Mouse (Mus musculus) adrenal gland, postnatal 14 days (tissue): Measurements from ENCODE around the gene Vmn2r22. TPM values are rescaled to one million over a fixed set of nuclear protein-coding genes. Genes with fewer than 3 reads are reported as not detected.
"Not testable (repeated sequence)": the region's sequence is repeated elsewhere in the genome, so short reads cannot be mapped to it uniquely, and the experiment has no call there.

Experiments
- DNase-seq: peaks from one replicate; pipeline ENCODE4 v3.0.0; 2021; ENCODE audit warnings: mixed read lengths
- long read RNA-seq, 2 experiments: library from polyadenylated mRNA; stranded (forward); transcript quantifications; one replicate each; pipeline ENCODE4 v2.0.0; 2021
- total RNA-seq: library from RNA; stranded (reverse); gene quantifications from 2 replicates; pipeline ENCODE4 v1.2.3, GENCODE M21; 2021

Vmn2r22 gene
- total RNA-seq: not detected in 2 replicates
- long read RNA-seq, experiment 1: 0 reads
- long read RNA-seq, experiment 2: 0 reads

DNA sequence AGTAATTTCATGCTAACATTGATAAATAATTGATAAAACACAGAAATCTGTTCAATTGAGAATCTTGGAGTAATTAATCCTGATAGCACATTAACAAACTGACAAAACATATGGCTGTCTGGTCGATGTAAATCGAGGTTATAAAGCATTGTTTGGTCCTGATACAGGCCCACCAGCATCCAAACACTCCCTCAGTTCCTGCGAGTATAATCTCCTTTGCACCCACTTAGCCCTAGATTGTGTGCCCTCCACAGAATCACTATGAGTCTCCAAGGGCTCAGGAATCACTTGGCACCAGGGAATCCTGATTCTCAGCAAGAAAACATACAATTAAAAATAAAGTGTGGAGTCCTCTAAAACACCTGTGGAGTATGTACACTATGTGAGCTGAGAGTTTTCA, at the start of gene Vmn2r22:
Gene Vmn2r22, minus strand, starts transcription at position 101 of the 400 bp plus-strand sequence.
- not testable (repeated sequence) for DNase-seq

DNA sequence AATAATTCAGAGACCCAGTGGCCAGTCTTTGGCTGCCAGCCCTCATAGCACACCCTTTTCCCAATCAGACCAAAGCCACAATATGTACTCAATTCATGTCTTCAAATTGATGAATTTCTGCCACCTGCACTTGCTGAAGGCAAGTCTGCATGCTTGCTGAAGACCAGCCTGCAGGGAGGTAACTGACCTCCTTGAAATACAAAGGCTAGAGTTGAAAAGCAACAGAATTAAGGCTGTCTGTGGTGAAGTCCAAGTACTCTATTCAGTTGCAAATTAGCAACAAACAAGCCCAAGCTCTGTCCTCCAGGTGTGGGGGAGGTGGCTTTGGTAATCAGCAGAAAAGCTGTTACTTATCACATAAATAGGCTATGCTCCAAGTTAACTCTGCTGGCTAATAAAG, 46.7 kb upstream of the Vmn2r22 start:
- DNase-seq: no peak

DNA sequence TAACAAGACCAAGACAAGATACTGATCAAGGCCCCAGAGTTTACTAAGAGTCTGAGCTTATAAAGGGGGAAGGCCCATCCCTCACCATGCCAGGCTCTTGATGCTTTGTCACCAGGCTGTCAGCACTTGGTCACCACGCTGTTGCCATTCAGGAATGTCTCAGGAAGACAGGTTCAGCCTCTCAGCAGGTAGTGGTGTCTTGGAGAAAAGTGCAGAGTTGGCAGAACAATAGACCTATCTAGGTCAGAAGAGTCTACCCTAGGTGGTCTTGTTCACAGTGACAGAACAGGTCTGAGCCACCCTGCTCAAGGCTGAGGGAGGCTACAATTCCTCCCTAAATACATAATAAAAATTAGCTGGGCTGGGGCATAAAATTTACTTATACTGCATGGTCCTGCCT, 46.1 kb upstream of the Vmn2r22 start:
- DNase-seq: not testable (repeated sequence)

DNA sequence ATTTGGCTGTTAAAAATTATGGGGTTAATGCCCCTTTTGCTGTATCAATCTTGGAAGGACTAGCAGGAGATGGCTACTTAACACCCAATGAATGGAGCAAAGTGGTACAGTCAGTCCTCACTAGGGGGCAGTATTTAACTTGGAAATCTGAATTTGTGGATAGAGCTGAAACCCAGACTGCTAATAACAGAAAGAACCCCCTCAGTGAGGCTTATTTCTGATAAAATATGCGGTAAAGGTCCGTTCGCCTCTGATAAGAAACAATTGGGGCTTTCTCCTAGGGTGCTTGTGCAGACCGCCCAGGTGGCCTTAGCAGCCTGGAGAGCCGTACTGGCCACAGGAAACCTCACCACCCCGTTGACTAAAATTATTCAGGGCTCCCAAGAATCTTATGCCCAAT, 6.5 kb upstream of the Vmn2r22 start:
- no peak for DNase-seq

DNA sequence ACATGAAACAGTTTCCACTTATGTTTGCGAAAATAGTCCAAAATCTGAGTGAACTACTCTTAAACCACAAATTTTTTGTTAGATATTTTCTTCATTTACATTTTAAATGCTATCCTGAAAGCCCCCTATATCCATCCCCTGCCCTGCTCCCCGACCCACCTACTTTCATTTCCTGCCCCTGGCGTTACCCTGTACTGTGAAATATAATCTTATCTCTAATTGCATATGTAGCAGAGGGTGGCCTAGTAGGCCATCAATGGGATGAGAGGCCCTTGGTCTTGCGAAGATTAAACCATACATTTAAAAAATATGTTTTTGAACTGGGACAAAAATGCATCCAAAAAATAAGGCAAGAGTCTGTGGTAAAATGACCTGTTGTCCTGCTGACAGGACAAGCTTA, 11.1 kb downstream of the Vmn2r22 start:
- not testable (repeated sequence) for DNase-seq

DNA sequence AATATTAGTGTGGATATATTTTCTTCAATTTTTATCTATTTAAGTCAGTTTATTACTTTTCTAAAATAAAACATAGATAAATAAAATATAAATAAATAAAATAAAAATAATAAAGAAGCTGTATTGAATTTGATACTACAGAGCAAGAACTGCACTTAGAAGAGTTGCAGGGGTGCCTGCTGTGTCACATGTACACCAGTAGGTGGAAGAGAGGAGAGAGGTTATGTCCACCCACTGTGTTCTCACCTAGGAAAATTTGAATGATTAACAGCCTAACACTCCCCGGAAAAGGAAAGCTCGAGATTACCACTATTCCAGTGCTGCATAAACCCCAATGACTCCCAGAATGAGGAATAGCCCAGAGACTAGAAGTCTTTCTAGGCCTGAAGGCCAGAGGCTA, 26.7 kb downstream of the Vmn2r22 start:
- not testable (repeated sequence) for DNase-seq

DNA sequence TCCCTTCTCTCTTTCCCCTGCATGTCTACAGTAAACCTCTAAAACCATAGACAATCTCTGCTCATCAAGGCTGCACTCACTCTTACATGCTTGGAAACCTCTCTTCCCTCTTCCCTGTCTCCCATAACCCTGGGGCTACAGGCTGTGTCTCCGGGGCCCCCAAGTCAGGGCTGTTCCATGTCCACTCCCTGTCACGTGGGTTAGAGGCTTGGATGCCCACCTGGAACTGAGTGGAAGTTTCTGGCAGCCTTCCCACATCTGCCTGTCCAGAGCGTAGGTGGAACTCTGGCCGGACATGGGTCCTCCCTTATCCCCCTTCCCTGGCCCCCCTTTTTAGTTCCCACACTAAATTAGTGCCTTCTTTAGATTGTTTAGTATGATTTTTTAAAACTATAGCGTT, 62.2 kb downstream of the Vmn2r22 start:
- DNase-seq: not testable (repeated sequence)

DNA sequence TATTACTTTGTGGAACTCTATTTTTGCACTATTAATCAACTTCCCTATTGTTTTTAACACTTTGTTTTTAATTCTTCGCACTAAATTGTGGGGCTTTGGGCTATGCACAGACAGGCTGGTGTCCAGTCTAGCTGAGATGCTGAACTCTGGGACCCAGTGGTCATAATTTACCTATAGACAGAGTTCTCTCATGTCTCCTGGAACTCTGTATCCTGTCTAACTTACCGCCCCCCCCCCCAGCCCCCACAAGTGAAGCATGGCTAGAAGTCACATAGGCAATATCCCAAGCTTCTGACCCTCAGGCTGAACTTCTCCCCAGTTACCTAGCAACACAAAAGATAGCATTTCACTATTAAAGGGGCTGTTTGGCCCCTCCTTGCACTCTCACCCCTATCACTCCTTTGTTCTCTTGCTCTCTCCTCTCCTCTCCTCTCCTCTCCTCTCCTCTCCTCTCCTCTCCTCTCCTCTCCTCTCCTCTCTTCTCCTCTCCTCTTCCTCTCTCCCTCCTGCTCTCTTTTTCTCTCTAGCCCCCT, 62.7 kb downstream of the Vmn2r22 start:
- not testable (repeated sequence) for DNase-seq

DNA sequence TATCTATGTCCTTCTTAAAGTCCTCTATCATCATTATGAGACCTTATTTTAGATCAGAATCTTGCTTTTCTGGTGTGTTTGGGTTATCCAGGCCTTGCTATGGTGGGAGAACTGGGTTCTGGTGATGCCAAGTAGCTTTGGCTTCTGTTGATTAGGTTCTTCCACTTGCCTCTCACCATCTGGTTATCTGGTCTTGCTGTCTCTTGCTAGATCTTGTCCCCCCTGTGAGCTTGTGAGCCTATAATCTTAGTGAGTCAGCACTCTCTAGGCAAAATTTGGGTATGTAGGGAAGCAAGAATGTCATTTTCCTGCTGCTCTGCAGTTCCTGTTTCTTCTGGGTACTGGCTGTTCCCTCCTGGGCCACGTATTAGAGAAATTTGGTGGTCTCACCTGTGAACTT, 66.5 kb downstream of the Vmn2r22 start:
- not testable (repeated sequence) for DNase-seq

DNA sequence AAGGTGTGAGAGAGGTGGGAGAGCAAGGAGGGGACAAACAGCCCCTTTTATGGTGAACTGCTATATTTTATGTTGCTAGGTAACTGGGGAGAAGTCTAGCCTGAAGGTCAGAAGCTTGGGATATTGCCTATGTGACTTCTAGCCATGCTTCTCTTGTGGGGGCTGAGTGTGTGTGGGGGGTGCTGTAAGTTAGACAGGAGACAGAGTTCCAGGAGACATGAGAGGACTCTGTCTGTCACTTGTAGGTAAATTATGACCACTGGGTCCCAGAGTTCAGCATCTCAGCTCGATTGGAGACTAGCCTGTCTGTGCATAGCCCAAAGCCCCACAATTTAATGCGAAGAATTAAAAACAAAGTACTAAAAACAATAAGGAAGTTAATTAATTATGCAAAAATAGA, 75.8 kb downstream of the Vmn2r22 start:
- DNase-seq: not testable (repeated sequence)

Other genes with a start within 250 kb of the Vmn2r22 start
- gene Vmn2r20, start 232.6 kb downstream of the Vmn2r22 start, total RNA-seq: not detected in 2 replicates
- not detected in 2 replicates for gene Vmn2r21, start 117.3 kb downstream of the Vmn2r22 start, total RNA-seq
- not detected in 2 replicates for gene Vmn2r23, start 51.9 kb upstream of the Vmn2r22 start, total RNA-seq
- gene Vmn2r24, start 128.2 kb upstream of the Vmn2r22 start, total RNA-seq: not detected in 2 replicates
- not detected in 2 replicates for gene Vmn2r25, start 202.7 kb upstream of the Vmn2r22 start, total RNA-seq